Mouse (Mus musculus) Patski (cell line): Measurements from ENCODE around the gene Arl6ip4. TPM values are rescaled to one million over a fixed set of nuclear protein-coding genes. Genes with fewer than 3 reads are reported as not detected.
A peak's percentile ranks its signal among the peaks of the same experiment; 100 is the strongest.

ENCODE experiments used
- ATAC-seq: fragments of 100-300 bp; one replicate; pipeline ENCODE4 v1.8.0; 2021
- CTCF ChIA-PET: fragments of 350-600 bp; sonication (Branson Sonifier 250); formaldehyde crosslinking; loops from one replicate; lab custom pipeline; 2022; ENCODE audit warnings: inconsistent platforms; lab: Charles Lee
- POLR2A ChIA-PET: fragments of 350-600 bp; sonication (Branson Sonifier 250); formaldehyde crosslinking; loops from one replicate; lab custom pipeline; 2022; ENCODE audit warnings: antibody characterized with exemption, inconsistent platforms; lab: Charles Lee
- DNase-seq: peaks from one replicate; pipeline ENCODE4 v3.0.0-alpha.2; 2011; ENCODE audit warnings: low read depth, low spot score
- H3K27me3 ChIP-seq: fragments of 371-371 bp; one replicate; pipeline ENCODE4 v1.5.1; 2021
- CTCF ChIP-seq: fragments of 100-300 bp; IDR thresholded peaks from one replicate; pipeline ENCODE4 v1.5.1; 2021
- in situ Hi-C: fragments of 300-500 bp; cut with MboI; formaldehyde crosslinking; loops from 3 replicates; pipeline ENCODE4 v1.11.1; 2018; ENCODE audit warnings: low pct_unique_long_range_greater_than_20kb, mixed read lengths
- polyA plus RNA-seq: library from polyadenylated mRNA; unstranded; gene quantifications from one replicate; pipeline ENCODE4 v1.2.3, GENCODE M21; 2021

Gene Arl6ip4
- polyA plus RNA-seq, 1 experiment from 2014 or later: 89.3 TPM

GRCm38 (mm10) chr5:124079880-124080279, 36.0 kb upstream of the Arl6ip4 start:
- no peak for ATAC-seq
- no peak for DNase-seq
- in situ Hi-C loops: loop anchor here (5.0 to 25.0 kb wide), 2 partner anchors 78 to 118 kb away; partner anchors contain the start of gene Hip1r
- ChIA-PET POLR2A (no interaction called here), CTCF (interaction anchor here (1.5 to 3.3 kb wide), 2 partner anchors 9 to 79 kb away, joined by 4 to 16 read pairs; no protein-coding TSS in a partner anchor)
- no peaks in the 10 kb centered on the region for H3K27me3 ChIP-seq
- no peak for TF ChIP-seq CTCF

GRCm38 (mm10) chr5:124082447-124082846, 33.4 kb upstream of the Arl6ip4 start:
- ChIA-PET POLR2A (no interaction called here), CTCF (interaction anchor here (1.3 to 1.6 kb wide), 2 partner anchors 8 to 82 kb away, joined by 3 to 7 read pairs; no protein-coding TSS in a partner anchor)
- no peaks in the 10 kb centered on the region for H3K27me3 ChIP-seq
- ATAC-seq (no peak), DNase-seq (no peak)
- no peak for TF ChIP-seq CTCF
- in situ Hi-C loops: loop anchor here (5.0 to 25.0 kb wide), 2 partner anchors 80 to 120 kb away; partner anchors contain the start of gene Hip1r

GRCm38 (mm10) chr5:124082941-124083688, 32.8 kb upstream of the Arl6ip4 start:
- DNase-seq (no peak), ATAC-seq (no peak)
- CTCF ChIA-PET: interaction anchor here (1.3 to 3.2 kb wide), 3 partner anchors 9 to 83 kb away, joined by 3 to 17 read pairs (median 7); no protein-coding TSS in a partner anchor
- POLR2A ChIA-PET: no interaction called here
- TF ChIP-seq CTCF: no peak
- H3K27me3 ChIP-seq: no peaks in the 10 kb centered on the region
- in situ Hi-C loops: loop anchor here (5.0 to 25.0 kb wide), 2 partner anchors 81 to 121 kb away; partner anchors contain the start of gene Hip1r

- no peak for DNase-seq
- no peak for TF ChIP-seq CTCF
- ATAC-seq: no peak
- no peaks in the 10 kb centered on the region for H3K27me3 ChIP-seq
- CTCF ChIA-PET: interaction anchor here (0.6 to 3.4 kb wide), 20 partner anchors 10 to 150 kb away, joined by 3 to 51 read pairs (median 4); partner anchors contain the start of gene Abcb9
- in situ Hi-C loops: loop anchor here (5.0 to 25.0 kb wide), 2 partner anchors 82 to 122 kb away; partner anchors contain the start of gene Hip1r
- POLR2A ChIA-PET: interaction anchor here (1.1 to 3.0 kb wide), 3 partner anchors 53 to 84 kb away, joined by 5 to 12 read pairs (median 6); no protein-coding TSS in a partner anchor
Observed at GRCm38 (mm10) chr5:124083850-124084587, 31.9 kb upstream of the Arl6ip4 start.

- peak; percentile 25 for DNase-seq
- TF ChIP-seq CTCF: no peak
- ChIA-PET POLR2A (interaction anchor here (0.7 to 3.0 kb wide), 4 partner anchors 54 to 227 kb away, joined by 3 to 12 read pairs (median 6); no protein-coding TSS in a partner anchor), CTCF (interaction anchor here (0.6 to 3.4 kb wide), 23 partner anchors 9 to 151 kb away, joined by 3 to 51 read pairs (median 4); partner anchors contain the start of gene Abcb9)
- in situ Hi-C loops: loop anchor here (5.0 to 25.0 kb wide), 2 partner anchors 82 to 122 kb away; partner anchors contain the start of gene Hip1r
- peak; percentile 51 for ATAC-seq
- no peaks in the 10 kb centered on the region for H3K27me3 ChIP-seq
Observed at GRCm38 (mm10) chr5:124084588-124085173, 31.2 kb upstream of the Arl6ip4 start.

- CTCF ChIA-PET: interaction anchor here (0.7 to 3.4 kb wide), 19 partner anchors 8 to 152 kb away, joined by 3 to 51 read pairs (median 8); partner anchors contain the start of gene Abcb9
- DNase-seq (no peak), ATAC-seq (no peak)
- in situ Hi-C loops: loop anchor here (25.0 kb wide), 1 partner anchor 123 kb away; the partner anchor contains the start of gene Hip1r
- no peak for TF ChIP-seq CTCF
- POLR2A ChIA-PET: interaction anchor here (1.4 to 3.0 kb wide), 2 partner anchors 55 to 81 kb away, joined by 5 to 12 read pairs; no protein-coding TSS in a partner anchor
- H3K27me3 ChIP-seq: no peaks in the 10 kb centered on the region
Observed at GRCm38 (mm10) chr5:124085513-124085912, 30.4 kb upstream of the Arl6ip4 start.

GRCm38 (mm10) chr5:124086876-124087275, 29.0 kb upstream of the Arl6ip4 start:
- ATAC-seq (no peak), DNase-seq (no peak)
- H3K27me3 ChIP-seq: no peaks in the 10 kb centered on the region
- TF ChIP-seq CTCF: no peak
- ChIA-PET POLR2A (interaction anchor here (0.9 kb wide), 1 partner anchor 94 kb away, joined by 3 read pairs; no protein-coding TSS in a partner anchor), CTCF (interaction anchor here (1.2 to 3.4 kb wide), 2 partner anchors 85 to 150 kb away, joined by 3 to 51 read pairs; no protein-coding TSS in a partner anchor)
- in situ Hi-C loops: loop anchor here (25.0 kb wide), 1 partner anchor 125 kb away; the partner anchor contains the start of gene Hip1r

- in situ Hi-C loops: loop anchor here (25.0 kb wide), 1 partner anchor 128 kb away; the partner anchor contains the start of gene Hip1r
- CTCF ChIA-PET: no interaction called here
- ATAC-seq (no peak), DNase-seq (no peak)
- POLR2A ChIA-PET: no interaction called here
- H3K27me3 ChIP-seq: no peaks in the 10 kb centered on the region
- no peak for TF ChIP-seq CTCF
Observed at GRCm38 (mm10) chr5:124089868-124090267, 26.0 kb upstream of the Arl6ip4 start.

GRCm38 (mm10) chr5:124091951-124092406, 23.9 kb upstream of the Arl6ip4 start:
- TF ChIP-seq CTCF: no peak
- DNase-seq (no peak), ATAC-seq (no peak)
- no peaks in the 10 kb centered on the region for H3K27me3 ChIP-seq
- POLR2A ChIA-PET: no interaction called here
- CTCF ChIA-PET: no interaction called here
- in situ Hi-C loops: loop anchor here (25.0 kb wide), 1 partner anchor 130 kb away; the partner anchor contains the start of gene Hip1r
